Mouse (Mus musculus) liver, adult 2 months (tissue): ENCODE data around the gene Ptpra.

ENCODE experiments used
- CTCF ChIP-seq: fragments of 200-500 bp; IDR thresholded peaks from 2 replicates; pipeline ENCODE4 v1.5.1; 2011; ENCODE audit warnings: low read depth, low read length, control low read depth
- POLR2A ChIP-seq: fragments of 200-500 bp; IDR thresholded peaks from 2 replicates; pipeline ENCODE4 v1.6.1; 2011; ENCODE audit warnings: low read length, control low read depth; ENCODE audit not compliant: insufficient read depth; ENCODE audit errors: extremely low read depth

DNA sequence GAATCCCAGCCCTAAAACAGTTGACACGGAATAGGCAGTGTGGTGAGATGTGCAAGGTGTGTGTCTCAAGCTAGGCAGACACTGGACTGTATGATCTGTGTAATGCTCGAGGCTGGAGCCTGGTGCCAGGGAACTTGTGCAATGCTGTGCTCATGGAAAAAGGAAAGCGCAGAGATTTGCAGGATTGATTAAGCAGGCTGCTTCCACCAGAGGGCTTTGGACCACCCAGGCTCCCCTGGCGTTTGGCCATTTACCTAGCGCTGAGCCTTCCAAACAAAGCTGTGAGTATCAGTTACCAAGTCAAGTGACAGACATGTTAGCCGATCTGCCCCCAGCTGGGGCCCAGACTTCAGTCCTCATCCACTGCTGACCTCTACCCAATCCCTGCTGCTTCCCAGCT lies 41.9 kb upstream of the Ptpra start:
- no peak for TF ChIP-seq CTCF
- TF ChIP-seq POLR2A = no peak
